In the genomic region with DNA sequence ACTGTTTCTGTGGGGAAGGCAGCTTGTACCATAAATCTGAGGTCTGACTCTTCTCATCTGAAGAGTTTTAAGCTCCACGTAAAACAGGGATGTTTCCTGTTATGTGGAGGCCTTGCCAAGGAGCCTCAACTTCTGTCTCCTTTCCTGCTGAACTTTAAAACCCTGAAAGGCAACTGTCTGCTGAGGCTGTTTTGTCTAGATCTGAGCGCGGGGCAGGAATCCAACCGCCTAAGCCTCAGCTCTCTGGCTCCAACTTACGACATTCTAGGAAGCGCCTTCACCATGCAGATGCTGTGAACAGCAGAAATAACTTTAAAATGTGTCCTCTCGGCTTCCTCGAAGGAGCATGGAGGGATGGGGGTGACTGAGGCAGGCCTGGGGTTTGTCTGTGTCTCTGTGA, we compare ENCODE assay signal across 18 mouse cellular contexts.
DNase-seq lines count a peak whose midpoint lies in the region; ATAC-seq and TF ChIP-seq lines count a peak whose summit lies in the region.
"Had no signal": no experiment of that assay in that cellular context is flagged by ENCODE, and none has a peak within 500 bp of the region (broad histone marks: within the 10 kb centered on the region; RNA-seq: fewer than 3 reads in every experiment).

No protein-coding gene starts in this region.

- no peak overlapping the region for H3K4me3 ChIP-seq in liver, adult 2 months (ENCODE audit: insufficient read depth, low read depth, low read length)
- H3K4me3 ChIP-seq in hindbrain, embryonic 11.5 days (ENCODE audit: low read depth, low read length), result no peak overlapping the region
- H3K4me3 ChIP-seq in forebrain, embryonic 14.5 days (ENCODE audit: low read depth, low read length), result no peak overlapping the region
- H3K4me3 ChIP-seq: heart, embryonic 10.5 days; hindbrain, embryonic 15.5 days; midbrain, embryonic 13.5 days had no signal

- intact Hi-C loops in gastrocnemius, postnatal 36 days (cut with DNase I), result no loop called here

- peaks cover 11% of the 10 kb centered on the region for H3K4me1 ChIP-seq in liver, adult 2 months (ENCODE audit: control insufficient read depth, insufficient read depth, low read length)
- no peaks in the 10 kb centered on the region for H3K4me1 ChIP-seq in hindbrain, embryonic 11.5 days (replicated peaks; ENCODE audit: control insufficient read depth, insufficient read depth, low read length)
- no peaks in the 10 kb centered on the region for H3K4me1 ChIP-seq in forebrain, embryonic 14.5 days (ENCODE audit: control insufficient read depth, insufficient read depth, low read length)
- H3K4me1 ChIP-seq: heart, embryonic 10.5 days; hindbrain, embryonic 15.5 days; midbrain, embryonic 13.5 days had no signal

- no peak overlapping the region for H3K27ac ChIP-seq in liver, adult 2 months (replicated peaks; ENCODE audit: insufficient read depth, low read depth, low read length)
- no peak overlapping the region for H3K27ac ChIP-seq in hindbrain, embryonic 11.5 days (ENCODE audit: low read depth, low read length)
- H3K27ac ChIP-seq in forebrain, embryonic 14.5 days (ENCODE audit: low read depth, low read length), result no peak overlapping the region
- H3K27ac ChIP-seq: heart, embryonic 10.5 days; hindbrain, embryonic 15.5 days; midbrain, embryonic 13.5 days had no signal

- 80% methylated on average over 8 of the region's 8 CpGs for whole genome bisulfite sequencing in liver, adult 2 months
- WGBS in hindbrain, embryonic 11.5 days, result 87% methylated on average over 8 of the region's 8 CpGs
- 82% methylated on average over 8 of the region's 8 CpGs for WGBS in forebrain, embryonic 14.5 days

- TF ChIP-seq POLR2A in liver, adult 2 months (IDR thresholded peaks at IDR 0.05; ENCODE audit: extremely low read depth, insufficient read depth, low read length), result no peak

- no peak for TF ChIP-seq CTCF in liver, adult 2 months (IDR thresholded peaks at IDR 0.05; ENCODE audit: low read depth, low read length)

- peak; percentile 33 for DNase-seq in gastrocnemius, postnatal 10 days
- DNase-seq in gastrocnemius, postnatal 36 days, result no peak
- DNase-seq in liver, adult 2 months (ENCODE audit: extremely low read depth, low read depth, low spot score), result peak; percentile 29
- no peak for DNase-seq in liver
- peak; percentile 12 for DNase-seq in urinary bladder, postnatal 25 days (ENCODE audit: low spot score)
- DNase-seq in urinary bladder, adult 2 months (ENCODE audit: low spot score), result no peak
- no peak for DNase-seq in hindbrain, embryonic 11.5 days (ENCODE audit: low spot score)
- no peak for DNase-seq in forebrain, embryonic 14.5 days (ENCODE audit: low spot score)
- DNase-seq: adrenal gland, postnatal 36 days; B cell, adult 2 months; cerebellum, postnatal 14 days; liver, postnatal 0 days; spleen, adult 18-20 months; thymus, postnatal 4 days had no signal

- H3K4me2 ChIP-seq in hindbrain, embryonic 11.5 days (replicated peaks; ENCODE audit: low read depth, low read length), result no peak overlapping the region
- no peak overlapping the region for H3K4me2 ChIP-seq in forebrain, embryonic 14.5 days (ENCODE audit: low read length)
- H3K4me2 ChIP-seq: hindbrain, embryonic 15.5 days; midbrain, embryonic 13.5 days had no signal

- no peaks in the 10 kb centered on the region for H3K27me3 ChIP-seq in liver, adult 2 months (ENCODE audit: control insufficient read depth, insufficient read depth, low read length)
- no peaks in the 10 kb centered on the region for H3K27me3 ChIP-seq in hindbrain, embryonic 11.5 days (ENCODE audit: control insufficient read depth, insufficient read depth, low read length)
- H3K27me3 ChIP-seq in forebrain, embryonic 14.5 days (replicated peaks; ENCODE audit: control insufficient read depth, insufficient read depth, low read length), result no peaks in the 10 kb centered on the region
- H3K27me3 ChIP-seq: hindbrain, embryonic 15.5 days; midbrain, embryonic 13.5 days; Patski had no signal

- no peak for ATAC-seq in hindbrain, embryonic 11.5 days (ENCODE audit: low FRiP score)
- no peak for ATAC-seq in forebrain, embryonic 14.5 days
- ATAC-seq: liver, postnatal 0 days; midbrain, embryonic 13.5 days; Patski had no signal

- no peaks in the 10 kb centered on the region for H3K9me3 ChIP-seq in hindbrain, embryonic 11.5 days (ENCODE audit: control insufficient read depth, low read length)
- H3K9me3 ChIP-seq in forebrain, embryonic 14.5 days (replicated peaks; ENCODE audit: control insufficient read depth, low read length), result no peaks in the 10 kb centered on the region
- H3K9me3 ChIP-seq: heart, embryonic 10.5 days; hindbrain, embryonic 15.5 days; midbrain, embryonic 13.5 days had no signal

- H3K9ac ChIP-seq in liver, adult 2 months (ENCODE audit: low read depth, low read length), result no peak overlapping the region
- H3K9ac ChIP-seq in hindbrain, embryonic 11.5 days (ENCODE audit: low read depth, low read length), result no peak overlapping the region
- H3K9ac ChIP-seq in forebrain, embryonic 14.5 days (ENCODE audit: low read length), result no peak overlapping the region
- H3K9ac ChIP-seq: hindbrain, embryonic 15.5 days; liver, postnatal 0 days; midbrain, embryonic 13.5 days had no signal

- H3K36me3 ChIP-seq in liver, adult 2 months (ENCODE audit: control insufficient read depth, insufficient read depth, low read length), result no peaks in the 10 kb centered on the region
- H3K36me3 ChIP-seq in hindbrain, embryonic 11.5 days (ENCODE audit: control insufficient read depth, insufficient read depth, low read length), result no peaks in the 10 kb centered on the region
- no peaks in the 10 kb centered on the region for H3K36me3 ChIP-seq in forebrain, embryonic 14.5 days (ENCODE audit: control insufficient read depth, insufficient read depth, low read length)
- H3K36me3 ChIP-seq: heart, embryonic 10.5 days; hindbrain, embryonic 15.5 days; midbrain, embryonic 13.5 days had no signal

- no peaks in the 10 kb centered on the region for H3K79me2 ChIP-seq in liver, adult 2 months (ENCODE audit: control insufficient read depth, insufficient read depth, low read length)

Comparison
In these comparisons a context has a peak if more than half of its experiments do, and no peak if none do; other contexts are left out.
1. DNase-seq: peak in gastrocnemius, postnatal 10 days (single experiment), liver, adult 2 months (single experiment) and urinary bladder, postnatal 25 days (single experiment); none in gastrocnemius, postnatal 36 days (0 of 2), liver (single experiment), urinary bladder, adult 2 months (single experiment), hindbrain, embryonic 11.5 days (single experiment) and forebrain, embryonic 14.5 days (single experiment).